ENCODE assay signal across 19 mouse cellular contexts in the genomic region with DNA sequence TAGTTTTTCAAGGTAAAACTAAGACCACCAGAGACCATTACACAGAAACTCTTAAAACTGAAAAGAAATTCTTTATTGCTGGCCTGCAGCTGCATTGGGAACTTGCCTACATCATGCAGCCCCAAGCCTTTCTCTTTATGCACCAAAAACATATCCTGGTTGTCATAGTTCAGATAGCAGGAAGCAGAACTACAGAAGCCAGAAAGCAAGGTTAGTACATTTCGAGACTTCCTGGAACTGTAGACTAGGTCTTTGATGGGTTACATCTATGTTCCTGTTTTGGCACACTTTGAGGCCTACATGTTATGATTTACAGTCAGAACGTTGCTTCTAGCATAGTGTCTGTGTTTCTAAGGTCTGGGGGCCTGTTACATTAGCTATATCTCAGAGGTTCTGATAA. TPM values are rescaled to one million over a fixed set of nuclear protein-coding genes. Genes with fewer than 3 reads are reported as not detected.
DNase-seq lines count a peak whose midpoint lies in the region; ATAC-seq and TF ChIP-seq lines count a peak whose summit lies in the region.
"Had no signal": no experiment of that assay in that cellular context is flagged by ENCODE, and none has a peak within 500 bp of the region (broad histone marks: within the 10 kb centered on the region; RNA-seq: fewer than 3 reads in every experiment).

No protein-coding gene starts in this region.

- peak overlapping the region; percentile 19; the same call in 1 of the 2 replicates for H3K27ac ChIP-seq in liver, postnatal 0 days (ENCODE audit: low read depth)
- H3K27ac ChIP-seq in stomach, postnatal 0 days (replicated peaks) = no peak overlapping the region
- H3K27ac ChIP-seq: embryonic facial prominence, embryonic 15.5 days; forebrain, embryonic 10.5 days; hindbrain, embryonic 12.5 days; intestine, embryonic 15.5 days; liver, embryonic 13.5 days; stomach, embryonic 15.5 days had no signal

- DNase-seq in liver, postnatal 0 days = no peak
- DNase-seq in liver (no peak), MN1 (ENCODE audit: low spot score) (no peak)
- DNase-seq in CD4-positive helper T cell, adult 2 months (ENCODE audit: low read depth, low spot score) = peak; percentile 70
- no peak for DNase-seq in frontal cortex, postnatal 14 days (ENCODE audit: low spot score in 2 of 2)
- DNase-seq in stomach, postnatal 0 days (ENCODE audit: low spot score) = no peak
- DNase-seq: cerebellum, adult 9-11 months; gastrocnemius, postnatal 10 days; liver, embryonic 13.5 days; lung, postnatal 10 days; thymus, postnatal 36 days had no signal

- H3K27me3 ChIP-seq in liver, postnatal 0 days (ENCODE audit: insufficient read depth, low read length) = no peaks in the 10 kb centered on the region
- no peaks in the 10 kb centered on the region for H3K27me3 ChIP-seq in stomach, postnatal 0 days (ENCODE audit: control insufficient read depth, insufficient read depth, low read length)
- H3K27me3 ChIP-seq: embryonic facial prominence, embryonic 15.5 days; hindbrain, embryonic 12.5 days; intestine, embryonic 15.5 days; liver, embryonic 13.5 days; stomach, embryonic 15.5 days had no signal

- ATAC-seq in liver, postnatal 0 days = no peak
- ATAC-seq in activated CD4-positive, CD25-positive, alpha-beta regulatory T cell, adult 4 months = peak; percentile 89
- ATAC-seq in monocyte, adult 5-6 weeks (replicated peaks; ENCODE audit: insufficient number of reproducible peaks, low FRiP score, low TSS enrichment, poor library complexity, severe bottlenecking) = peak; percentile 84
- no peak for ATAC-seq in stomach, postnatal 0 days (ENCODE audit: low FRiP score, low TSS enrichment)
- ATAC-seq: intestine, embryonic 15.5 days had no signal

- H3K4me3 ChIP-seq in liver, postnatal 0 days (ENCODE audit: low read depth, low read length) = no peak overlapping the region
- no peak overlapping the region for H3K4me3 ChIP-seq in stomach, postnatal 0 days (ENCODE audit: low read depth, low read length)
- H3K4me3 ChIP-seq: embryonic facial prominence, embryonic 15.5 days; forebrain, embryonic 10.5 days; hindbrain, embryonic 12.5 days; intestine, embryonic 15.5 days; liver, embryonic 13.5 days; stomach, embryonic 15.5 days had no signal

- no peaks in the 10 kb centered on the region for H3K36me3 ChIP-seq in liver, postnatal 0 days (replicated peaks; ENCODE audit: insufficient read depth, low read length)
- no peaks in the 10 kb centered on the region for H3K36me3 ChIP-seq in stomach, postnatal 0 days (ENCODE audit: control insufficient read depth, insufficient read depth, low read length)
- H3K36me3 ChIP-seq: embryonic facial prominence, embryonic 15.5 days; forebrain, embryonic 10.5 days; hindbrain, embryonic 12.5 days; intestine, embryonic 15.5 days; liver, embryonic 13.5 days; stomach, embryonic 15.5 days had no signal

- no peak for TF ChIP-seq CTCF in liver, postnatal 0 days (IDR thresholded peaks at IDR 0.05; ENCODE audit: low read depth)
- TF ChIP-seq CTCF in stomach, postnatal 0 days (IDR thresholded peaks at IDR 0.05; ENCODE audit: low read depth) = no peak

- H3K9me3 ChIP-seq in liver, postnatal 0 days (ENCODE audit: low read length) = no peaks in the 10 kb centered on the region
- no peaks in the 10 kb centered on the region for H3K9me3 ChIP-seq in stomach, postnatal 0 days (ENCODE audit: control insufficient read depth, low read length)
- H3K9me3 ChIP-seq: embryonic facial prominence, embryonic 15.5 days; forebrain, embryonic 10.5 days; hindbrain, embryonic 12.5 days; intestine, embryonic 15.5 days; liver, embryonic 13.5 days; stomach, embryonic 15.5 days had no signal

- peaks cover 17% of the 10 kb centered on the region for H3K4me1 ChIP-seq in liver, postnatal 0 days (ENCODE audit: insufficient read depth)
- H3K4me1 ChIP-seq in stomach, postnatal 0 days (replicated peaks; ENCODE audit: control insufficient read depth, insufficient read depth) = 0 out of 2 replicates have a peak, but pooled peaks cover 2% of the 10 kb centered on the region
- H3K4me1 ChIP-seq: hindbrain, embryonic 12.5 days; intestine, embryonic 15.5 days; stomach, embryonic 15.5 days had no signal

- H3K4me2 ChIP-seq in liver, postnatal 0 days (ENCODE audit: low read depth, low read length) = no peak overlapping the region
- H3K4me2 ChIP-seq in stomach, postnatal 0 days (replicated peaks; ENCODE audit: low read depth) = no peak overlapping the region
- H3K4me2 ChIP-seq: embryonic facial prominence, embryonic 15.5 days; hindbrain, embryonic 12.5 days; intestine, embryonic 15.5 days; liver, embryonic 13.5 days; midbrain, embryonic 11.5 days; stomach, embryonic 15.5 days had no signal

- TF ChIP-seq EP300 in liver, postnatal 0 days (IDR thresholded peaks at IDR 0.05; ENCODE audit: low read depth) = no peak
- TF ChIP-seq EP300 in stomach, postnatal 0 days (optimal IDR thresholded peaks at IDR 0.05) = no peak

- no peak overlapping the region for H3K9ac ChIP-seq in liver, postnatal 0 days (replicated peaks)
- H3K9ac ChIP-seq in stomach, postnatal 0 days (ENCODE audit: low read length) = no peak overlapping the region
- H3K9ac ChIP-seq: embryonic facial prominence, embryonic 15.5 days; hindbrain, embryonic 12.5 days; intestine, embryonic 15.5 days; liver, embryonic 13.5 days; stomach, embryonic 15.5 days had no signal

- 41% methylated on average over 2 of the region's 2 CpGs for WGBS in liver, postnatal 0 days (ENCODE audit: insufficient replicate concordance)
- 68% methylated on average over 2 of the region's 2 CpGs for WGBS in stomach, postnatal 0 days

RNA-seq across cellular contexts. Expression of gene Rapgef6, which starts 11.2 kb away (rescaled TPM):
- 10.6 and 14.7 TPM in 2 replicates for polyA plus RNA-seq in liver, postnatal 0 days (2015; fragmentation: Nextera tagmentation; extraction: Ambion mirVana)
- polyA plus RNA-seq in activated CD4-positive, CD25-positive, alpha-beta regulatory T cell, adult 4 months (2017; shearing (Covaris generic)) = 100 to 1,000 TPM; 180 to 208 TPM
- 75.1 to 97.7 TPM (median 92.9 TPM) in 3 replicates for total RNA-seq in monocyte, adult 5-6 weeks (2017)
- 12.5 and 17.0 TPM in 2 replicates for polyA plus RNA-seq in stomach, postnatal 0 days (2015; fragmentation: Nextera tagmentation; extraction: Ambion mirVana)

Comparison
In these comparisons a context has a peak if more than half of its experiments do, and no peak if none do; other contexts are left out.
1. ATAC-seq: peak in activated CD4-positive, CD25-positive, alpha-beta regulatory T cell, adult 4 months (single experiment) and monocyte, adult 5-6 weeks (single experiment); none in liver, postnatal 0 days (single experiment) and stomach, postnatal 0 days (single experiment).
2. RNA of gene Rapgef6, which starts 11.2 kb away (polyA plus RNA-seq): 180 to 208 TPM in activated CD4-positive, CD25-positive, alpha-beta regulatory T cell, adult 4 months; 12.5 to 17.0 TPM in stomach, postnatal 0 days and 10.6 to 14.7 TPM in liver, postnatal 0 days; every median in the first group is over 10 times any median in the second.